Mouse (Mus musculus): ENCODE measurements around the gene Gsdma3. TPM values are rescaled to one million over a fixed set of nuclear protein-coding genes. Genes with fewer than 3 reads are reported as not detected.

Gsdma3 gene
- polyA plus RNA-seq, 1 experiment from 2014 or later = not detected

DNA sequence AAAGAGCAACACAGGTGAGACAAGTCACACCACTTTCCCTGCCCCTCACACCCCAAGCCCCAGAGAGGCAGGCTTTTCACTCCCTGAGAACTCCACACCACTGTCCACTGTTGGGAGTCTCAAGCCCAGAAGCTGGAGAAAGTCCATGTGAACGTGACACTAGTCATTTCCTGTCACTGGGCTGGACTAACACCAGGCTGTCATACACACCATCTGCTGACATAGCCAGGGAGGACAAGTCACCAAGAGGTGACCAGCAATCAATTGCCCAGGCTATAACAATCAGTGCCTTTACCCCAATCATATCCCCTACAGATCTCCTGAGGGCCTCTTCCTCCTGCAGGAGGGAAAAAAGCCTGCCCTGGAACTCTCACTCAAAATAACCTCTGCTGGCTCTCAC, 42.0 kb upstream of the Gsdma3 start:
- no peaks in the 10 kb centered on the region for H3K27me3 ChIP-seq (ENCODE audit: control insufficient read depth, insufficient read depth, low read length)
- H3K4me1 ChIP-seq (ENCODE audit: control insufficient read depth, insufficient read depth, low read length) = peaks cover 27% of the 10 kb centered on the region
- no peak overlapping the region for H3K27ac ChIP-seq (ENCODE audit: low read depth, low read length)
- peaks cover 23% of the 10 kb centered on the region for H3K36me3 ChIP-seq (ENCODE audit: control insufficient read depth, insufficient read depth, low read length)
- WGBS = 19% methylated on average over 1 of the region's 1 CpGs
- no peaks in the 10 kb centered on the region for H3K9me3 ChIP-seq (ENCODE audit: control insufficient read depth, low read length)
- H3K4me3 ChIP-seq (ENCODE audit: low read length) = no peak overlapping the region
- no peak for ATAC-seq (ENCODE audit: low FRiP score, low TSS enrichment)
- H3K4me2 ChIP-seq (replicated peaks; ENCODE audit: low read depth, low read length) = no peak overlapping the region
- H3K9ac ChIP-seq (ENCODE audit: low read depth, low read length) = no peak overlapping the region

GRCm38 (mm10) chr11:98584629-98585177, 41.5 kb upstream of the Gsdma3 start:
- peaks cover 23% of the 10 kb centered on the region for H3K36me3 ChIP-seq (ENCODE audit: control insufficient read depth, insufficient read depth, low read length)
- ATAC-seq (ENCODE audit: low FRiP score, low TSS enrichment) = no peak
- no peak overlapping the region for H3K27ac ChIP-seq (ENCODE audit: low read depth, low read length)
- H3K4me3 ChIP-seq (ENCODE audit: low read length) = no peak overlapping the region
- peaks cover 27% of the 10 kb centered on the region for H3K4me1 ChIP-seq (ENCODE audit: control insufficient read depth, insufficient read depth, low read length)
- no peak overlapping the region for H3K9ac ChIP-seq (ENCODE audit: low read depth, low read length)
- 92% methylated on average over 6 of the region's 6 CpGs for WGBS
- no peaks in the 10 kb centered on the region for H3K9me3 ChIP-seq (ENCODE audit: control insufficient read depth, low read length)
- H3K4me2 ChIP-seq (replicated peaks; ENCODE audit: low read depth, low read length) = no peak overlapping the region
- no peaks in the 10 kb centered on the region for H3K27me3 ChIP-seq (ENCODE audit: control insufficient read depth, insufficient read depth, low read length)

DNA sequence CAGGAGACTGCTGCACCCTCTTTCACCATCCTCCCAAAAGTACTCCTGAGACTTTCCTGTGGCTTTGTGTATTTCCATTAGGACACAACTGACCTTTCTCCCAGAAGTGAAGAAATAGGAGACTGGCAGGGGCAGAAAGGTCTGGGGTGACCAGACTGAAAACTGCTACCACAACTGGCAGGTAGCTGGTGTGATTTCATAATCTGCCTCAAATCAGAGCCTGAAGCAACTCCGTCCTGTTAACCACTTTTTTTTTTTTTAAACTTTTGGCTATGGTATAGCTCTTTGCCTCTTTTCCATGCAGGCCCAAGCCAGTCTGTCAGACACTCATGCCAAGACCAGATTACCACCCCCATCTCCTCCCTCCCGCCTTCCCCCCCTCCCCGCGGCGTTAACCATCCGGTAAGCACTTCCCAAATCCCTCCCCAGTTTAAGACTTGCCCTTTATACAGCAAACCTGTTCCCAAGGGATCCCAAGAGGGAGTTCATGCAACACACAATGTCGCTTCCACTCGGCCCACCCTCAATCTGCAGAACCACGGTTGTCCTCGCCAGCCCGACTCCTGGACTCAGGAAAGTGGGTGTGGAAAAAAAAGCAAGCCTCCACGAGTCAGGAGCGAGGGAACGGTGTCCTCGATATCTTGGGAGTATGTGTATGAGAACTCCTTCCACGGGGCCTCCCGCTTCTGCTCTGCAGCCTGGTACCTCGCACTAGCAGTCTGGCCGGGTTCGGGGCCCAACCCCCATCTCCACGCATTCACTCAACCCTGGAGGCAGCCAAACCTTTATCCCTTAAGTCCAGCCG, 39.9 kb upstream of the Gsdma3 start:
- WGBS = 1% methylated on average over 22 of the region's 22 CpGs
- H3K4me2 ChIP-seq (replicated peaks; ENCODE audit: low read depth, low read length) = peak overlapping the region; percentile 71
- peaks cover 27% of the 10 kb centered on the region for H3K4me1 ChIP-seq (ENCODE audit: control insufficient read depth, insufficient read depth, low read length)
- peak; percentile 18; the same call in 1 of the 2 replicates for ATAC-seq (ENCODE audit: low FRiP score, low TSS enrichment)
- peak overlapping the region; percentile 76; the same call in 1 of the 2 replicates for H3K27ac ChIP-seq (ENCODE audit: low read depth, low read length)
- peak overlapping the region; percentile 85 for H3K9ac ChIP-seq (ENCODE audit: low read depth, low read length)
- H3K9me3 ChIP-seq (ENCODE audit: control insufficient read depth, low read length) = no peaks in the 10 kb centered on the region
- no peaks in the 10 kb centered on the region for H3K27me3 ChIP-seq (ENCODE audit: control insufficient read depth, insufficient read depth, low read length)
- peaks cover 18% of the 10 kb centered on the region for H3K36me3 ChIP-seq (ENCODE audit: control insufficient read depth, insufficient read depth, low read length)
- H3K4me3 ChIP-seq (ENCODE audit: low read length) = peak overlapping the region; percentile 92

DNA sequence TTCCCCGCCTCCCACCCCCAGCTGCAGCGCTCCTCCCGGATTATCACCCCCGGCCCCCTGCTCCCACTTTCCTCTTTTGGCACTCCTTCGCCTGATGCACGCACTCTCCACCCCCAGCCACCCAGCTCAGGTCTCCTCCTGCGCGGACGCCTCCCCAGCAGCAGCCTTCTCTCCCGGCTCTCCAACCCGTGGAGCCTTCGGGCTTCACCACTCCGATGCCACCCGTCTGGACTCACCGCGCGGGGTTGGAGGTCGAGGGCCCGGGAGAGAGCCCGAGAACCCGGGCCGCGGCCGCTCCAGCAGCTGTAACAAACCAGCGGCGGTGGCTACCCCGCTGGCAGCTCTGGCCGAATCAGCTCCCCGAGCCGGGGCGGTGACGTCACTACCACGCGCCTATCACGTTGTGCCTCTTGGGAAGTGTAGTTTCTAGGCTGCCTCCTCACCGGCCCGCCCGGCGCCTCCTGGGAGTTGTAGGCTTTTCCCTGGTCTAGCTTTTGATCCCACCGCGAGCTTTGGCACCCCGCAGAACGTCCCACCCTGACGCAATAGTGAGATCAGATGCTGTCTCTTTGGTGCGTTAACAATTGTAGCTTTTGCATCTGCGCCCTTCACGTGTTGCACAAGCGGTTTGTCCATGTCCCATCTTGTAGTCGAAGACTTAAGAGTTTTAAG, 39.1 kb upstream of the Gsdma3 start, which contains the start of gene Ormdl3:
Gene Ormdl3 (minus strand): TSS at position 477 of the 672 bp plus-strand sequence.
- ATAC-seq (ENCODE audit: low FRiP score, low TSS enrichment) = peak; percentile 94
- under 1% methylated on average over 45 of the region's 49 CpGs for WGBS
- H3K4me1 ChIP-seq (ENCODE audit: control insufficient read depth, insufficient read depth, low read length) = peaks cover 27% of the 10 kb centered on the region
- H3K36me3 ChIP-seq (ENCODE audit: control insufficient read depth, insufficient read depth, low read length) = peaks cover 15% of the 10 kb centered on the region
- H3K9ac ChIP-seq (ENCODE audit: low read depth, low read length) = peak within 1 kb of the TSS; percentile 85
- peak within 1 kb of the TSS; percentile 92 for H3K4me3 ChIP-seq (ENCODE audit: low read length)
- no peaks in the 10 kb centered on the region for H3K27me3 ChIP-seq (ENCODE audit: control insufficient read depth, insufficient read depth, low read length)
- peak within 1 kb of the TSS; percentile 77 for H3K27ac ChIP-seq (ENCODE audit: low read depth, low read length)
- H3K4me2 ChIP-seq (replicated peaks; ENCODE audit: low read depth, low read length) = peak within 1 kb of the TSS; percentile 71
- no peaks in the 10 kb centered on the region for H3K9me3 ChIP-seq (ENCODE audit: control insufficient read depth, low read length)

- H3K9ac ChIP-seq (ENCODE audit: low read depth, low read length) = peak overlapping the region; percentile 40; the same call in 1 of the 2 replicates
- H3K9me3 ChIP-seq (ENCODE audit: control insufficient read depth, low read length) = no peaks in the 10 kb centered on the region
- WGBS = 4% methylated on average over 20 of the region's 20 CpGs
- H3K27me3 ChIP-seq (ENCODE audit: control insufficient read depth, insufficient read depth, low read length) = no peaks in the 10 kb centered on the region
- H3K36me3 ChIP-seq (ENCODE audit: control insufficient read depth, insufficient read depth, low read length) = peaks cover 7% of the 10 kb centered on the region
- peak overlapping the region; percentile 92 for H3K4me3 ChIP-seq (ENCODE audit: low read length)
- peak; percentile 36 for ATAC-seq (ENCODE audit: low FRiP score, low TSS enrichment)
- peak overlapping the region; percentile 77 for H3K27ac ChIP-seq (ENCODE audit: low read depth, low read length)
- H3K4me2 ChIP-seq (replicated peaks; ENCODE audit: low read depth, low read length) = peak overlapping the region; percentile 71
- H3K4me1 ChIP-seq (ENCODE audit: control insufficient read depth, insufficient read depth, low read length) = peaks cover 27% of the 10 kb centered on the region
Measured at GRCm38 (mm10) chr11:98587684-98588546, 38.2 kb upstream of the Gsdma3 start.

- H3K4me2 ChIP-seq (replicated peaks; ENCODE audit: low read depth, low read length) = peak overlapping the region; percentile 71; the same call in 1 of the 2 replicates
- 57% methylated on average over 6 of the region's 6 CpGs for WGBS
- no peak overlapping the region for H3K9ac ChIP-seq (ENCODE audit: low read depth, low read length)
- H3K27me3 ChIP-seq (ENCODE audit: control insufficient read depth, insufficient read depth, low read length) = no peaks in the 10 kb centered on the region
- H3K27ac ChIP-seq (ENCODE audit: low read depth, low read length) = no peak overlapping the region
- ATAC-seq (ENCODE audit: low FRiP score, low TSS enrichment) = no peak
- peaks cover 27% of the 10 kb centered on the region for H3K4me1 ChIP-seq (ENCODE audit: control insufficient read depth, insufficient read depth, low read length)
- no peak overlapping the region for H3K4me3 ChIP-seq (ENCODE audit: low read length)
- no peaks in the 10 kb centered on the region for H3K9me3 ChIP-seq (ENCODE audit: control insufficient read depth, low read length)
- no peaks in the 10 kb centered on the region for H3K36me3 ChIP-seq (ENCODE audit: control insufficient read depth, insufficient read depth, low read length)
Measured at GRCm38 (mm10) chr11:98588833-98589281, 37.3 kb upstream of the Gsdma3 start.

DNA sequence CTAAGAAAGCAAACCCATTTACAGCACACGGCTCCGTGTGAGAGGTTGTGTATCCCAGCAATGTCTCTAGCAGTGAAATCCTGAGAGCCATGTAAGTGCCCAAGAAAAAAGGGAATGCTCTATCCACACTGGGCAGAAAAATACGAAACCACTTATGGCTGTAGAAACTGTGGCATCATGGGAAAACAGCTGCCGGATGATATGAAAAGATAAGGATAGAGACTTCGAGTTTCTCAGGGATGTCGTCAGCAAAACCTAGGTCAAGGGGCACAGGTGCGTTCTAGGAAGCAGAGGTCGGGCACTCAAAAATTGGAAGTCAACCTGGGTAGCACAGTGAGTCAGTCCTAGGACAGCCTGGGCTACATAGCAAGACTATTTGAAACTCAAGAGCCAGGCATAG, 36.9 kb upstream of the Gsdma3 start:
- H3K27ac ChIP-seq (ENCODE audit: low read depth, low read length) = no peak overlapping the region
- H3K9ac ChIP-seq (ENCODE audit: low read depth, low read length) = no peak overlapping the region
- H3K4me2 ChIP-seq (replicated peaks; ENCODE audit: low read depth, low read length) = no peak overlapping the region

More for the DNA sequence above, 36.9 kb upstream of the Gsdma3 start:
- Histone ChIP-seq H3K4me3 (ENCODE audit: low read length) (no peak overlapping the region), H3K27me3 (ENCODE audit: control insufficient read depth, insufficient read depth, low read length) (peaks cover 3% of the 10 kb centered on the region), H3K9me3 (ENCODE audit: control insufficient read depth, low read length) (no peaks in the 10 kb centered on the region), H3K4me1 (ENCODE audit: control insufficient read depth, insufficient read depth, low read length) (peaks cover 27% of the 10 kb centered on the region), H3K36me3 (ENCODE audit: control insufficient read depth, insufficient read depth, low read length) (no peaks in the 10 kb centered on the region)
- 81% methylated on average over 8 of the region's 8 CpGs for WGBS
- no peak for ATAC-seq (ENCODE audit: low FRiP score, low TSS enrichment)

Data from kidney, embryonic 14.5 days (tissue).